Mouse (Mus musculus) kidney, adult 9 months (tissue): ENCODE data around the gene Pou2f2.
A peak's percentile ranks its signal among the peaks of the same experiment; 100 is the strongest.

Experiments used
- DNase-seq: peaks from one replicate; pipeline ENCODE4 v3.0.0; 2022

The Pou2f2 gene

GRCm38 (mm10) chr7:25137553-25137952 lies 42.0 kb downstream of the Pou2f2 start:
- no peak for DNase-seq

GRCm38 (mm10) chr7:25133092-25134049 lies 46.2 kb downstream of the Pou2f2 start:
- DNase-seq: peak; percentile 74

- no peak for DNase-seq
These were observed 47.1 kb downstream of the Pou2f2 start for GRCm38 (mm10) chr7:25132318-25132960.

- no peak for DNase-seq
These were observed 48.3 kb downstream of the Pou2f2 start for GRCm38 (mm10) chr7:25131247-25131646.

- DNase-seq: no peak
These were observed 49.0 kb downstream of the Pou2f2 start for GRCm38 (mm10) chr7:25130565-25130964.

GRCm38 (mm10) chr7:25129390-25129979 lies 50.0 kb downstream of the Pou2f2 start:
- no peak for DNase-seq

GRCm38 (mm10) chr7:25127971-25128370 lies 51.6 kb downstream of the Pou2f2 start:
- DNase-seq: no peak

- no peak for DNase-seq
These were observed 53.7 kb downstream of the Pou2f2 start for GRCm38 (mm10) chr7:25125716-25126281.

GRCm38 (mm10) chr7:25121240-25121786 lies 58.2 kb downstream of the Pou2f2 start:
- no peak for DNase-seq

- peak; percentile 20 for DNase-seq
These were observed 59.3 kb downstream of the Pou2f2 start for GRCm38 (mm10) chr7:25120061-25120834.

GRCm38 (mm10) chr7:25112956-25113603 lies 66.4 kb downstream of the Pou2f2 start:
- DNase-seq: no peak

GRCm38 (mm10) chr7:25112178-25112955 lies 67.2 kb downstream of the Pou2f2 start:
- DNase-seq: no peak

- DNase-seq: no peak
These were observed 69.2 kb downstream of the Pou2f2 start for GRCm38 (mm10) chr7:25110336-25110735.

- DNase-seq: no peak
These were observed 70.2 kb downstream of the Pou2f2 start for GRCm38 (mm10) chr7:25109355-25109754.

GRCm38 (mm10) chr7:25106790-25107502 lies 72.6 kb downstream of the Pou2f2 start:
- no peak for DNase-seq

- peak; percentile 78 for DNase-seq
These were observed 73.9 kb downstream of the Pou2f2 start for GRCm38 (mm10) chr7:25105411-25106160.

GRCm38 (mm10) chr7:25099581-25099980 lies 79.9 kb downstream of the Pou2f2 start:
- DNase-seq: no peak

GRCm38 (mm10) chr7:25098169-25098568 lies 81.4 kb downstream of the Pou2f2 start:
- no peak for DNase-seq

- DNase-seq: no peak
These were observed 89.7 kb downstream of the Pou2f2 start for GRCm38 (mm10) chr7:25089875-25090274.
